Mouse (Mus musculus) ES-E14 (cell line): ENCODE measurements around the gene Ddx18.

Experiments
- CHD2 ChIP-seq: IDR thresholded peaks from 2 replicates; pipeline ENCODE4 v1.6.1; 2014; ENCODE audit warnings: mild to moderate bottlenecking, low read depth, low read length, inconsistent platforms
- ZC3H11A ChIP-seq: IDR thresholded peaks from 2 replicates; pipeline ENCODE4 v1.6.1; 2012; ENCODE audit warnings: low read depth, mild to moderate bottlenecking, inconsistent platforms, low read length, borderline replicate concordance
- ZNF384 ChIP-seq: IDR thresholded peaks from 2 replicates; pipeline ENCODE4 v1.6.1; 2012; ENCODE audit warnings: low read depth, low read length, inconsistent platforms

- no peak for TF ChIP-seq ZNF384
- TF ChIP-seq CHD2, result no peak
- no peak for TF ChIP-seq ZC3H11A
These were observed 34.1 kb upstream of the Ddx18 start for GRCm38 (mm10) chr1:121601893-121602292.
